9 mouse cellular contexts compared by ENCODE assay signal in genomic region chr7:134679314-134680158, GRCm38 (mm10). TPM values are rescaled to one million over a fixed set of nuclear protein-coding genes. Genes with fewer than 3 reads are reported as not detected.
DNase-seq lines count a peak whose midpoint lies in the region; ATAC-seq and TF ChIP-seq lines count a peak whose summit lies in the region.
"Had no signal": no experiment of that assay in that cellular context is flagged by ENCODE, and none has a peak within 500 bp of the region (broad histone marks: within the 10 kb centered on the region; RNA-seq: fewer than 3 reads in every experiment).

No protein-coding gene starts in this region.

- DNase-seq in liver, postnatal 0 days: no peak
- DNase-seq in adrenal gland, adult 8-10 months: peak; percentile 73
- peak; percentile 50 for DNase-seq in kidney, postnatal 36 days
- no peak for DNase-seq in cerebellum, postnatal 36 days
- no peak for DNase-seq in thymus, postnatal 25 days
- DNase-seq in gastrocnemius, postnatal 4 days (ENCODE audit: low spot score in 2 of 2): no peak

- no peak for TF ChIP-seq CTCF in liver, postnatal 0 days (IDR thresholded peaks at IDR 0.05; ENCODE audit: low read depth)

- H3K4me3 ChIP-seq in liver, postnatal 0 days (ENCODE audit: low read depth, low read length): no peak overlapping the region
- no peak overlapping the region for H3K4me3 ChIP-seq in liver, embryonic 12.5 days
- H3K4me3 ChIP-seq in heart, embryonic 14.5 days (ENCODE audit: control insufficient read depth in 1 of 2, insufficient read depth in 1 of 2, low read depth in 1 of 2, low read length in 2 of 2): no peak overlapping the region

- 0 out of 2 replicates have a peak overlapping the region, but pooled peaks have one; percentile 44 for H3K27ac ChIP-seq in liver, postnatal 0 days (ENCODE audit: low read depth)
- H3K27ac ChIP-seq in liver, embryonic 12.5 days: no peak overlapping the region
- peak overlapping the region; percentile 21 to 55; a peak in 3 of 4 replicates for H3K27ac ChIP-seq in heart, embryonic 14.5 days (replicated peaks in 1 of 2; ENCODE audit: control insufficient read depth in 1 of 2, insufficient read depth in 1 of 2, low read depth in 2 of 2, low read length in 2 of 2)
- H3K27ac ChIP-seq: macrophage had no signal

- H3K9ac ChIP-seq in liver, postnatal 0 days (replicated peaks): no peak overlapping the region
- H3K9ac ChIP-seq in liver, embryonic 12.5 days: no peak overlapping the region
- peak overlapping the region; percentile 12; the same call in 1 of the 2 replicates for H3K9ac ChIP-seq in heart, embryonic 14.5 days (ENCODE audit: low read length)

- no peaks in the 10 kb centered on the region for H3K9me3 ChIP-seq in liver, postnatal 0 days (ENCODE audit: low read length)
- no peaks in the 10 kb centered on the region for H3K9me3 ChIP-seq in liver, embryonic 12.5 days (replicated peaks)
- H3K9me3 ChIP-seq in heart, embryonic 14.5 days (ENCODE audit: control insufficient read depth, low read length): no peaks in the 10 kb centered on the region

- TF ChIP-seq EP300 in liver, postnatal 0 days (IDR thresholded peaks at IDR 0.05; ENCODE audit: low read depth): 0 out of 2 replicates have a peak, but pooled peaks have one; percentile 11

- H3K27me3 ChIP-seq in liver, postnatal 0 days (ENCODE audit: insufficient read depth, low read length): no peaks in the 10 kb centered on the region
- H3K27me3 ChIP-seq in liver, embryonic 12.5 days (replicated peaks): no peaks in the 10 kb centered on the region
- no peaks in the 10 kb centered on the region for H3K27me3 ChIP-seq in heart, embryonic 14.5 days (ENCODE audit: control insufficient read depth, insufficient read depth, low read length)

- peak; percentile 33 for ATAC-seq in liver, postnatal 0 days
- no peak for ATAC-seq in liver, embryonic 12.5 days
- ATAC-seq in heart, embryonic 14.5 days (ENCODE audit: insufficient number of reproducible peaks, insufficient read depth, low FRiP score, low read depth): no peak

- H3K4me2 ChIP-seq in liver, postnatal 0 days (ENCODE audit: low read depth, low read length): no peak overlapping the region
- H3K4me2 ChIP-seq in liver, embryonic 12.5 days: no peak overlapping the region
- H3K4me2 ChIP-seq in heart, embryonic 14.5 days (ENCODE audit: low read length): no peak overlapping the region

- H3K4me1 ChIP-seq in liver, postnatal 0 days (ENCODE audit: insufficient read depth): 0 out of 2 replicates have a peak, but pooled peaks cover 2% of the 10 kb centered on the region
- H3K4me1 ChIP-seq in liver, embryonic 12.5 days: peaks cover 6% of the 10 kb centered on the region; the same call in 1 of the 2 replicates
- H3K4me1 ChIP-seq in heart, embryonic 14.5 days (ENCODE audit: control insufficient read depth in 2 of 2, insufficient read depth in 2 of 2, low read length in 2 of 2): peaks cover 11 to 20% of the 10 kb centered on the region in 2 experiments

- 67% methylated on average over 13 of the region's 13 CpGs for WGBS in liver, postnatal 0 days (ENCODE audit: insufficient replicate concordance)
- WGBS in liver, embryonic 12.5 days (ENCODE audit: insufficient replicate concordance): 65% methylated on average over 13 of the region's 13 CpGs
- WGBS in heart, embryonic 14.5 days: 62% methylated on average over 13 of the region's 13 CpGs

- no peaks in the 10 kb centered on the region for H3K36me3 ChIP-seq in liver, postnatal 0 days (replicated peaks; ENCODE audit: insufficient read depth, low read length)
- H3K36me3 ChIP-seq in liver, embryonic 12.5 days: no peaks in the 10 kb centered on the region
- H3K36me3 ChIP-seq in heart, embryonic 14.5 days (ENCODE audit: control insufficient read depth, insufficient read depth, low read length): no peaks in the 10 kb centered on the region

RNA-seq across cellular contexts. Expression of gene Dock1, which starts 9.1 kb away (rescaled TPM):
- polyA plus RNA-seq in liver, postnatal 0 days (2015; fragmentation: Nextera tagmentation; extraction: Ambion mirVana): 3.0 and 3.2 TPM in 2 replicates
- 6.4 and 8.0 TPM in 2 replicates for polyA plus RNA-seq in liver, embryonic 12.5 days (2016; fragmentation: Nextera tagmentation; extraction: Ambion mirVana)
- 100 to 1,000 TPM; 156 to 259 (median 216) TPM for total RNA-seq in adrenal gland, adult 8-10 months (2022)
- 23.2 and 24.4 TPM in 2 replicates for polyA plus RNA-seq in heart, embryonic 14.5 days (2014; fragmentation: Nextera tagmentation; extraction: Ambion mirVana)
- 10 to 100 TPM; 42.9 to 44.8 TPM for total RNA-seq in gastrocnemius, postnatal 4 days (2021)

Comparison
In these comparisons a context has a peak if more than half of its experiments do, and no peak if none do; other contexts are left out.
1. DNase-seq: peak in adrenal gland, adult 8-10 months (single experiment) and kidney, postnatal 36 days (2 of 2); none in liver, postnatal 0 days (single experiment), cerebellum, postnatal 36 days (0 of 2), thymus, postnatal 25 days (single experiment) and gastrocnemius, postnatal 4 days (0 of 2).